Mouse (Mus musculus) CH12.LX (cell line): ENCODE data around the gene Mgat4e. TPM values are rescaled to one million over a fixed set of nuclear protein-coding genes. Genes with fewer than 3 reads are reported as not detected.

Experiments used
- DNase-seq: peaks from one replicate; pipeline ENCODE4 v3.0.0-alpha.2; 2013; ENCODE audit errors: extremely low read depth
- H3K27ac ChIP-seq: 2 replicates; pipeline ENCODE4 v1.5.1; 2012; ENCODE audit warnings: low read depth, mild to moderate bottlenecking, control low read depth, moderate library complexity; ENCODE audit not compliant: insufficient read depth
- H3K27me3 ChIP-seq: replicated peaks from 2 replicates; pipeline ENCODE3; 2012; ENCODE audit warnings: inconsistent platforms
- H3K36me3 ChIP-seq, 2 experiments: replicated peaks in 1 of 2; 2 replicates each; pipeline versions ENCODE3 to v1.6.1; 2012; ENCODE audit warnings: inconsistent platforms in 1 of 2, low read length in 1 of 2, mild to moderate bottlenecking in 1 of 2, mixed read lengths in 1 of 2, moderate library complexity in 1 of 2; ENCODE audit not compliant: control insufficient read depth in 1 of 2, insufficient read depth in 1 of 2
- H3K4me1 ChIP-seq, 2 experiments: 2 replicates each; pipeline ENCODE4 v1.6.1; 2012; ENCODE audit warnings: inconsistent platforms in 1 of 2, moderate library complexity in 1 of 2; ENCODE audit not compliant: insufficient read depth in 2 of 2, control insufficient read depth in 1 of 2
- H3K4me2 ChIP-seq: 2 replicates; pipeline ENCODE4 v1.6.1; 2012; ENCODE audit warnings: low read depth, mild to moderate bottlenecking, control low read depth; ENCODE audit not compliant: poor library complexity, insufficient read depth, severe bottlenecking
- H3K4me3 ChIP-seq, 3 experiments: fragments of 150-350 bp in 1 of 3; sonication (generic) in 1 of 3; replicated peaks in 1 of 3; 2 replicates each; pipeline versions ENCODE3 to v1.5.1; 2011 to 2012; ENCODE audit warnings: low read depth in 2 of 3, low read length in 2 of 3, mild to moderate bottlenecking in 2 of 3, moderate library complexity in 2 of 3, control low read depth in 1 of 3, improper control_type of control experiment in 1 of 3, inconsistent platforms in 1 of 3, mixed read lengths in 1 of 3; ENCODE audit not compliant: poor library complexity in 1 of 3
- H3K79me2 ChIP-seq: replicated peaks from 2 replicates; pipeline ENCODE4 v1.6.1; 2012; ENCODE audit warnings: mild to moderate bottlenecking, moderate library complexity; ENCODE audit not compliant: control insufficient read depth, poor library complexity, insufficient read depth, severe bottlenecking; ENCODE audit errors: extremely low read depth
- H3K9ac ChIP-seq: 2 replicates; pipeline ENCODE4 v1.6.1; 2012; ENCODE audit warnings: low read depth, mild to moderate bottlenecking, control low read depth, moderate library complexity; ENCODE audit not compliant: insufficient read depth
- H3K9me3 ChIP-seq: replicated peaks from 2 replicates; pipeline ENCODE3; 2012; ENCODE audit warnings: low read length, inconsistent platforms, mixed read lengths
- CHD1 ChIP-seq: IDR thresholded peaks from 2 replicates; pipeline ENCODE4 v1.6.1; 2012; ENCODE audit warnings: low read depth, low read length, improper control_type of control experiment, inconsistent platforms
- CTCF ChIP-seq, 2 experiments: IDR thresholded peaks in 1 of 2; conservative IDR thresholded peaks in 1 of 2; 2 replicates each; pipeline ENCODE4 v1.5.1; 2011 to 2012; ENCODE audit warnings: low read depth in 2 of 2, low read length in 2 of 2, improper control_type of control experiment in 1 of 2, inconsistent platforms in 1 of 2, mild to moderate bottlenecking in 1 of 2, moderate library complexity in 1 of 2
- ETS1 ChIP-seq: conservative IDR thresholded peaks from 2 replicates; pipeline ENCODE4 v1.6.1; 2012; ENCODE audit warnings: low read depth, mild to moderate bottlenecking, inconsistent platforms, low read length, improper control_type of control experiment, moderate library complexity
- GABPA ChIP-seq: IDR thresholded peaks from 2 replicates; pipeline ENCODE4 v1.6.1; 2012; ENCODE audit warnings: low read depth, low read length, improper control_type of control experiment, inconsistent platforms; ENCODE audit not compliant: insufficient replicate concordance
- HCFC1 ChIP-seq: IDR thresholded peaks from 2 replicates; pipeline ENCODE4 v1.6.1; 2012; ENCODE audit warnings: low read depth, mild to moderate bottlenecking, inconsistent platforms, low read length, improper control_type of control experiment
- IRF4 ChIP-seq: IDR thresholded peaks from 2 replicates; pipeline ENCODE4 v1.6.1; 2014; ENCODE audit warnings: low read depth, mild to moderate bottlenecking, inconsistent platforms, low read length, improper control_type of control experiment
- JUND ChIP-seq: conservative IDR thresholded peaks from 2 replicates; pipeline ENCODE4 v1.6.1; 2011; ENCODE audit warnings: low read depth, low read length, improper control_type of control experiment
- KAT2A ChIP-seq: IDR thresholded peaks from 2 replicates; pipeline ENCODE4 v1.6.1; 2012; ENCODE audit warnings: low read length, improper control_type of control experiment, inconsistent platforms; ENCODE audit not compliant: insufficient replicate concordance
- MAFK ChIP-seq: IDR thresholded peaks from 2 replicates; pipeline ENCODE4 v1.6.1; 2011; ENCODE audit warnings: low read length, improper control_type of control experiment; ENCODE audit not compliant: insufficient replicate concordance
- MAX ChIP-seq: IDR thresholded peaks from 2 replicates; pipeline ENCODE4 v1.6.1; 2011; ENCODE audit warnings: low read length, improper control_type of control experiment
- MAZ ChIP-seq: IDR thresholded peaks from 2 replicates; pipeline ENCODE4 v1.6.1; 2012; ENCODE audit warnings: low read depth, mild to moderate bottlenecking, inconsistent platforms, low read length, improper control_type of control experiment, moderate library complexity
- MEF2A ChIP-seq: IDR thresholded peaks from 2 replicates; pipeline ENCODE4 v1.6.1; 2014; ENCODE audit warnings: low read depth, mild to moderate bottlenecking, inconsistent platforms, low read length, improper control_type of control experiment, borderline replicate concordance
- MYC ChIP-seq: IDR thresholded peaks from 2 replicates; pipeline ENCODE4 v1.6.1; 2011; ENCODE audit warnings: low read depth, mild to moderate bottlenecking, improper control_type of control experiment, low read length
- NELFE ChIP-seq: IDR thresholded peaks from 2 replicates; pipeline ENCODE4 v1.6.1; 2011; ENCODE audit warnings: low read depth, low read length, improper control_type of control experiment
- NRF1 ChIP-seq: IDR thresholded peaks from 2 replicates; pipeline ENCODE4 v1.6.1; 2014; ENCODE audit warnings: low read depth, mild to moderate bottlenecking, inconsistent platforms, low read length, improper control_type of control experiment, moderate library complexity
- RAD21 ChIP-seq: IDR thresholded peaks from 2 replicates; pipeline ENCODE4 v1.6.1; 2011; ENCODE audit warnings: low read depth, mild to moderate bottlenecking, low read length, improper control_type of control experiment, moderate library complexity
- RCOR1 ChIP-seq: conservative IDR thresholded peaks from 2 replicates; pipeline ENCODE4 v1.6.1; 2012; ENCODE audit warnings: low read depth, mild to moderate bottlenecking, inconsistent platforms, low read length, improper control_type of control experiment
- TBP ChIP-seq: conservative IDR thresholded peaks from 2 replicates; pipeline ENCODE4 v1.6.1; 2011; ENCODE audit warnings: low read depth, low read length, improper control_type of control experiment
- TCF12 ChIP-seq: IDR thresholded peaks from 2 replicates; pipeline ENCODE4 v1.6.1; 2014; ENCODE audit warnings: low read depth, mild to moderate bottlenecking, inconsistent platforms, low read length, improper control_type of control experiment
- UBTF ChIP-seq: IDR thresholded peaks from 2 replicates; pipeline ENCODE4 v1.6.1; 2012; ENCODE audit warnings: low read depth, mild to moderate bottlenecking, inconsistent platforms, low read length, improper control_type of control experiment, moderate library complexity
- USF2 ChIP-seq: conservative IDR thresholded peaks from 2 replicates; pipeline ENCODE4 v1.6.1; 2011; ENCODE audit warnings: low read depth, low read length, improper control_type of control experiment
- dilution Hi-C: fragments of 300-500 bp; cut with MboI; formaldehyde crosslinking; loops from 2 replicates; pipeline ENCODE4 v1.14.3; 2020; ENCODE audit warnings: low sequenced_read_pairs; ENCODE audit not compliant: extremely low pct_unique_long_range_greater_than_20kb, extremely low pct_ligation_motif_present
- in situ Hi-C: fragments of 300-500 bp; cut with MboI; formaldehyde crosslinking; loops from 3 replicates; pipeline ENCODE4 v1.14.3; 2019; ENCODE audit warnings: low sequenced_read_pairs, low pct_ligation_motif_present, low pct_unique_long_range_greater_than_20kb, mixed read lengths
- polyA plus RNA-seq: library from polyadenylated mRNA; unstranded; fragments of >175 nt; gene quantifications from 2 replicates; pipeline ENCODE4 v1.2.1, GENCODE M21; 2012; ENCODE audit warnings: low read depth; ENCODE audit not compliant: insufficient read length
- total RNA-seq, 2 experiments: library from RNA; depleted of rRNA; stranded (reverse); fragments of 300-350 nt in 1 of 2; fragments of >200 nt in 1 of 2; gene quantifications; 2 replicates each; pipeline ENCODE4 v1.2.3; 2012 to 2014

Mgat4e gene
- total and polyA plus RNA-seq, 3 experiments: 0.08 TPM; not detected in 2

DNA sequence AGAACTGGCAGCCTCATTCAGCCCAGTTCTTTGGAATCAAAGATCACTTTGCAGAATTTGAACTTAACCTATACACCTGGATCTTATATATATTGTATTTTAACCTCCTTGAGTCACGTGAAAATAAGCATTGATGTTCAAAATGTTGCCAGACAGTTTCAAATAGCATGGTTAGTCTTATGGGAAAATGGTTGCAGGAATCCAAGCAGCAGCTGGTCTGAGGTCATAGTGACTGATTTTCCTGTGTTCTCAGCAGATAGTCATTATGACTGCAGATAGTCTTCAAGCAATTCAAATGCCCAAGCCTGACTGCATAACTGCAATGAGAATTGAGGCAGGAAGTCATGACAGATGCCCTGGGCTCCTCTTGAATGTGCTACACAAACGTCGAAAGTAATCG, 37.3 kb downstream of the Mgat4e start:
- Histone ChIP-seq H3K4me3 (no peak overlapping the region), H3K4me2 (no peak overlapping the region), H3K27ac (no peak overlapping the region), H3K4me1 (peaks cover 0 to 2% of the 10 kb centered on the region in 2 experiments; a peak in 1 of 4 replicates), H3K79me2 (no peaks in the 10 kb centered on the region), H3K9ac (no peak overlapping the region), H3K27me3 (no peaks in the 10 kb centered on the region), H3K36me3 (peaks cover 8 to 23% of the 10 kb centered on the region in 2 experiments), H3K9me3 (no peaks in the 10 kb centered on the region)
- dilution Hi-C loops (no loop called here), in situ Hi-C loops (no loop called here)
- no peak for DNase-seq
- TF ChIP-seq MAZ (no peak), NRF1 (no peak), CTCF (conservative IDR thresholded peaks at IDR 0.05 in 1 of 2, IDR thresholded peaks at IDR 0.05 in 1 of 2; ENCODE audit: low read depth in 2 of 2, low read length in 2 of 2) (no peak), TCF12 (no peak), USF2 (no peak), GABPA (no peak), HCFC1 (no peak), TBP (no peak), UBTF (no peak), JUND (no peak), IRF4 (no peak), RCOR1 (no peak), ETS1 (no peak), MYC (no peak)

DNA sequence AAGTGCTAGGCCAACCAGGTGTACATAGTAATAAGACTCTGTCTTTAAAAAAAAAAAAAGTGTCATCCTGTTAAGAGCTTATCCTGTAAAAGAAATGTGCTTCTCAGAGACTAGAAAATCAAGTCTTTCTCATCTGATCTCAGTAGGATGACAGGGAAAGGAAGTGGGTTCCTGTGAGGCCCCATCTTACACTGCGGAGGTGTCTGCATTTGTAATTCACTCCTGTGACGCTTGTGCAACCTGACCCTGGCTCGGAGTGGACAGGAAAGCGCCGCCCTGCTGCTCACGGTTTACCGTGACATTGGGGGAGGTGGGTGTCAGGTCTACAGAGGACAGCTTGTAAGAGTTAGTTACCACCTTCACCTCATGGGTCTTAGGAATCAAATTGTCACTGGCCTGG, 39.5 kb downstream of the Mgat4e start:
- no peak overlapping the region for H3K27ac ChIP-seq
- no peaks in the 10 kb centered on the region for H3K9me3 ChIP-seq
- no peak overlapping the region for H3K4me2 ChIP-seq
- H3K27me3 ChIP-seq: no peaks in the 10 kb centered on the region
- in situ Hi-C loops (no loop called here), dilution Hi-C loops (no loop called here)
- H3K9ac ChIP-seq: no peak overlapping the region
- H3K79me2 ChIP-seq: no peaks in the 10 kb centered on the region
- H3K4me1 ChIP-seq: peaks cover 0 to 2% of the 10 kb centered on the region in 2 experiments; a peak in 1 of 4 replicates
- no peak for DNase-seq
- H3K36me3 ChIP-seq: peaks cover 21 to 44% of the 10 kb centered on the region in 2 experiments
- TF ChIP-seq GABPA (no peak), MAX (no peak), NELFE (no peak), MYC (no peak), USF2 (no peak), MAFK (no peak), MEF2A (no peak), TBP (no peak), RAD21 (no peak), RCOR1 (no peak), KAT2A (no peak), CHD1 (no peak)
- no peak overlapping the region for H3K4me3 ChIP-seq
